In genomic region chr9:40381416-40382411, GRCm38 (mm10) we compare ENCODE assay signal across 8 mouse cellular contexts.
DNase-seq lines count a peak whose midpoint lies in the region; ATAC-seq lines count a peak whose summit lies in the region.

No protein-coding gene starts in this region.

- no peak for DNase-seq in heart, postnatal 36 days
- peak; percentile 70 for DNase-seq in adrenal gland, postnatal 25 days
- DNase-seq in lung, postnatal 10 days = peak; percentile 30
- DNase-seq in right cerebral cortex, adult 2 months (ENCODE audit: low spot score in 2 of 2) = peak; percentile 65
- DNase-seq in testis, postnatal 10 days (ENCODE audit: low spot score) = no peak

- intact Hi-C loops in heart, postnatal 36 days (cut with DNase I) = no loop called here

- 0 out of 2 replicates have a peak overlapping the region, but pooled peaks have one; percentile 10 for H3K27ac ChIP-seq in heart, embryonic 11.5 days (ENCODE audit: low read depth, low read length)
- H3K27ac ChIP-seq in embryonic facial prominence, embryonic 15.5 days (replicated peaks) = no peak overlapping the region
- no peak overlapping the region for H3K27ac ChIP-seq in intestine, embryonic 16.5 days (ENCODE audit: low read length)

- 16% methylated on average over 15 of the region's 15 CpGs for WGBS in heart, embryonic 11.5 days (ENCODE audit: insufficient replicate concordance)
- WGBS in embryonic facial prominence, embryonic 15.5 days = 22% methylated on average over 15 of the region's 15 CpGs
- 26% methylated on average over 15 of the region's 15 CpGs for WGBS in intestine, embryonic 16.5 days

- H3K36me3 ChIP-seq in heart, embryonic 11.5 days (ENCODE audit: control insufficient read depth, insufficient read depth, low read length) = no peaks in the 10 kb centered on the region
- no peaks in the 10 kb centered on the region for H3K36me3 ChIP-seq in embryonic facial prominence, embryonic 15.5 days
- no peaks in the 10 kb centered on the region for H3K36me3 ChIP-seq in intestine, embryonic 16.5 days (ENCODE audit: control insufficient read depth, insufficient read depth, low read length)

- 0 out of 2 replicates have a peak overlapping the region, but pooled peaks have one; percentile 5 for H3K4me3 ChIP-seq in heart, embryonic 11.5 days (ENCODE audit: low read depth, low read length)
- no peak overlapping the region for H3K4me3 ChIP-seq in embryonic facial prominence, embryonic 15.5 days (replicated peaks)
- no peak overlapping the region for H3K4me3 ChIP-seq in intestine, embryonic 16.5 days (ENCODE audit: low read length)

- H3K27me3 ChIP-seq in heart, embryonic 11.5 days (ENCODE audit: control insufficient read depth, insufficient read depth, low read length) = no peaks in the 10 kb centered on the region
- H3K27me3 ChIP-seq in embryonic facial prominence, embryonic 15.5 days = no peaks in the 10 kb centered on the region
- H3K27me3 ChIP-seq in intestine, embryonic 16.5 days (replicated peaks; ENCODE audit: control insufficient read depth, insufficient read depth, low read length) = no peaks in the 10 kb centered on the region

- peaks cover 9% of the 10 kb centered on the region for H3K4me1 ChIP-seq in heart, embryonic 11.5 days (ENCODE audit: control insufficient read depth, insufficient read depth, low read length)
- peaks cover 9% of the 10 kb centered on the region for H3K4me1 ChIP-seq in embryonic facial prominence, embryonic 15.5 days
- 0 out of 2 replicates have a peak, but pooled peaks cover 4% of the 10 kb centered on the region for H3K4me1 ChIP-seq in intestine, embryonic 16.5 days (ENCODE audit: control insufficient read depth, insufficient read depth, low read length)

- H3K9ac ChIP-seq in heart, embryonic 11.5 days (ENCODE audit: low read depth, low read length) = no peak overlapping the region
- H3K9ac ChIP-seq in embryonic facial prominence, embryonic 15.5 days = no peak overlapping the region
- no peak overlapping the region for H3K9ac ChIP-seq in intestine, embryonic 16.5 days (ENCODE audit: low read depth, low read length)

- peak; percentile 31; the same call in 1 of the 2 replicates for ATAC-seq in heart, embryonic 11.5 days (replicated peaks; ENCODE audit: insufficient number of reproducible peaks, low FRiP score, low TSS enrichment)
- ATAC-seq in embryonic facial prominence, embryonic 15.5 days (ENCODE audit: insufficient number of reproducible peaks, low FRiP score, low TSS enrichment, low read depth) = peak; percentile 62; the same call in 1 of the 2 replicates
- peak; percentile 89 for ATAC-seq in intestine, embryonic 16.5 days

- no peaks in the 10 kb centered on the region for H3K9me3 ChIP-seq in heart, embryonic 11.5 days (replicated peaks; ENCODE audit: control insufficient read depth, low read length)
- no peaks in the 10 kb centered on the region for H3K9me3 ChIP-seq in embryonic facial prominence, embryonic 15.5 days (replicated peaks)
- no peaks in the 10 kb centered on the region for H3K9me3 ChIP-seq in intestine, embryonic 16.5 days (ENCODE audit: control insufficient read depth, low read length)

- peak overlapping the region; percentile 48 for H3K4me2 ChIP-seq in heart, embryonic 11.5 days
- no peak overlapping the region for H3K4me2 ChIP-seq in embryonic facial prominence, embryonic 15.5 days (replicated peaks)
- H3K4me2 ChIP-seq in intestine, embryonic 16.5 days (ENCODE audit: low read depth, low read length) = no peak overlapping the region

Comparison
In these comparisons a context has a peak if more than half of its experiments do, and no peak if none do; other contexts are left out.
1. ATAC-seq: peak in every context shown above with its lines; median percentile 89 in intestine, embryonic 16.5 days; 62 in embryonic facial prominence, embryonic 15.5 days; 31 in heart, embryonic 11.5 days.
2. DNase-seq: peak in adrenal gland, postnatal 25 days (single experiment), lung, postnatal 10 days (single experiment) and right cerebral cortex, adult 2 months (2 of 2); none in heart, postnatal 36 days (0 of 2) and testis, postnatal 10 days (single experiment).